Mouse (Mus musculus) E14TG2a.4 (cell line): Measurements from ENCODE around the gene Magi1.

ENCODE experiments used
- CTCF ChIP-seq: conservative IDR thresholded peaks from 2 replicates; pipeline ENCODE4 v1.5.1; 2014; ENCODE audit warnings: low read length
- POU5F1 ChIP-seq: IDR thresholded peaks from 2 replicates; pipeline ENCODE4 v1.6.1; 2014; ENCODE audit warnings: low read length, borderline replicate concordance

GRCm38 (mm10) chr6:93739786-93740185 lies 543.9 kb downstream of the Magi1 start:
- no peak for TF ChIP-seq POU5F1
- TF ChIP-seq CTCF, result no peak
